ENCODE assay signal across 8 mouse cellular contexts in genomic region chr19:30549044-30549853, GRCm38 (mm10). TPM values are rescaled to one million over a fixed set of nuclear protein-coding genes. Genes with fewer than 3 reads are reported as not detected.
A peak's percentile ranks its signal among the peaks of the same experiment; 100 is the strongest.
DNase-seq lines count a peak whose midpoint lies in the region; ATAC-seq lines count a peak whose summit lies in the region.

TSS of gene Dkk1 (minus strand) at chr19:30549665.

- no peaks in the 10 kb centered on the region for H3K36me3 ChIP-seq in lung, embryonic 15.5 days
- H3K36me3 ChIP-seq in embryonic facial prominence, embryonic 13.5 days: no peaks in the 10 kb centered on the region
- H3K36me3 ChIP-seq in intestine, embryonic 14.5 days (ENCODE audit: control insufficient read depth, insufficient read depth, low read length): no peaks in the 10 kb centered on the region
- H3K36me3 ChIP-seq in liver, embryonic 13.5 days: no peaks in the 10 kb centered on the region
- no peaks in the 10 kb centered on the region for H3K36me3 ChIP-seq in neural tube, embryonic 15.5 days

- peak; percentile 84 for ATAC-seq in lung, embryonic 15.5 days (ENCODE audit: borderline replicate concordance, extremely low read depth, low FRiP score, low TSS enrichment)
- ATAC-seq in embryonic facial prominence, embryonic 13.5 days (ENCODE audit: insufficient number of reproducible peaks, insufficient read depth, low FRiP score, low TSS enrichment, low read depth): peak; percentile 60; the same call in 1 of the 2 replicates
- peak; percentile 69; the same call in 1 of the 2 replicates for ATAC-seq in intestine, embryonic 14.5 days (replicated peaks; ENCODE audit: low FRiP score, low TSS enrichment, low read depth)
- no peak for ATAC-seq in liver, embryonic 13.5 days (ENCODE audit: low read depth)
- peak; percentile 79 for ATAC-seq in neural tube, embryonic 15.5 days (ENCODE audit: low FRiP score)

- peaks cover 17% of the 10 kb centered on the region for H3K4me1 ChIP-seq in lung, embryonic 15.5 days
- H3K4me1 ChIP-seq in embryonic facial prominence, embryonic 13.5 days: peaks cover 33% of the 10 kb centered on the region
- H3K4me1 ChIP-seq in intestine, embryonic 14.5 days (replicated peaks; ENCODE audit: control insufficient read depth, insufficient read depth, low read length): peaks cover 15% of the 10 kb centered on the region
- H3K4me1 ChIP-seq in liver, embryonic 13.5 days (replicated peaks): no peaks in the 10 kb centered on the region
- peaks cover 25% of the 10 kb centered on the region for H3K4me1 ChIP-seq in neural tube, embryonic 15.5 days

- peak within 1 kb of the TSS; percentile 31 for H3K4me3 ChIP-seq in lung, embryonic 15.5 days
- peak within 1 kb of the TSS; percentile 52 for H3K4me3 ChIP-seq in embryonic facial prominence, embryonic 13.5 days
- H3K4me3 ChIP-seq in intestine, embryonic 14.5 days (ENCODE audit: low read depth, low read length): peak within 1 kb of the TSS; percentile 37
- H3K4me3 ChIP-seq in liver, embryonic 13.5 days (replicated peaks): peak within 1 kb of the TSS; percentile 37
- peak within 1 kb of the TSS; percentile 41 for H3K4me3 ChIP-seq in neural tube, embryonic 15.5 days (replicated peaks)

- no peak for DNase-seq in lung, adult 18-20 months
- DNase-seq in intestine, embryonic 14.5 days (ENCODE audit: low spot score): peak; percentile 77
- no peak for DNase-seq in liver, embryonic 13.5 days
- no peak for DNase-seq in cerebellum, adult 11 months
- DNase-seq in cerebellum, postnatal 25 days: no peak

- H3K9ac ChIP-seq in lung, embryonic 15.5 days: no peak within 1 kb of the TSS
- peak within 1 kb of the TSS; percentile 71 for H3K9ac ChIP-seq in embryonic facial prominence, embryonic 13.5 days
- no peak within 1 kb of the TSS for H3K9ac ChIP-seq in intestine, embryonic 14.5 days (ENCODE audit: low read length)
- H3K9ac ChIP-seq in liver, embryonic 13.5 days: no peak within 1 kb of the TSS
- peak within 1 kb of the TSS; percentile 11; the same call in 1 of the 2 replicates for H3K9ac ChIP-seq in neural tube, embryonic 15.5 days (replicated peaks)

- H3K4me2 ChIP-seq in lung, embryonic 15.5 days: peak within 1 kb of the TSS; percentile 63
- H3K4me2 ChIP-seq in embryonic facial prominence, embryonic 13.5 days: peak within 1 kb of the TSS; percentile 68
- peak within 1 kb of the TSS; percentile 56 for H3K4me2 ChIP-seq in intestine, embryonic 14.5 days (ENCODE audit: low read length)
- peak within 1 kb of the TSS; percentile 49 for H3K4me2 ChIP-seq in liver, embryonic 13.5 days
- H3K4me2 ChIP-seq in neural tube, embryonic 15.5 days: peak within 1 kb of the TSS; percentile 73

- WGBS in lung, embryonic 15.5 days: under 1% methylated on average over 26 of the region's 26 CpGs
- under 1% methylated on average over 26 of the region's 26 CpGs for WGBS in embryonic facial prominence, embryonic 13.5 days
- under 1% methylated on average over 26 of the region's 26 CpGs for WGBS in intestine, embryonic 14.5 days
- under 1% methylated on average over 26 of the region's 26 CpGs for WGBS in liver, embryonic 13.5 days (ENCODE audit: insufficient replicate concordance)
- WGBS in neural tube, embryonic 15.5 days: under 1% methylated on average over 26 of the region's 26 CpGs

- peaks cover 71% of the 10 kb centered on the region for H3K27me3 ChIP-seq in lung, embryonic 15.5 days
- peaks cover 69% of the 10 kb centered on the region for H3K27me3 ChIP-seq in embryonic facial prominence, embryonic 13.5 days
- peaks cover 71% of the 10 kb centered on the region for H3K27me3 ChIP-seq in intestine, embryonic 14.5 days (replicated peaks; ENCODE audit: control insufficient read depth, insufficient read depth, low read length)
- peaks cover 46% of the 10 kb centered on the region for H3K27me3 ChIP-seq in liver, embryonic 13.5 days
- H3K27me3 ChIP-seq in neural tube, embryonic 15.5 days (replicated peaks): peaks cover 61% of the 10 kb centered on the region

- no peaks in the 10 kb centered on the region for H3K9me3 ChIP-seq in lung, embryonic 15.5 days
- no peaks in the 10 kb centered on the region for H3K9me3 ChIP-seq in embryonic facial prominence, embryonic 13.5 days
- H3K9me3 ChIP-seq in intestine, embryonic 14.5 days (ENCODE audit: control insufficient read depth, low read length): no peaks in the 10 kb centered on the region
- no peaks in the 10 kb centered on the region for H3K9me3 ChIP-seq in liver, embryonic 13.5 days (replicated peaks)
- H3K9me3 ChIP-seq in neural tube, embryonic 15.5 days (replicated peaks): no peaks in the 10 kb centered on the region

- H3K27ac ChIP-seq in lung, embryonic 15.5 days: no peak within 1 kb of the TSS
- H3K27ac ChIP-seq in embryonic facial prominence, embryonic 13.5 days: peak within 1 kb of the TSS; percentile 62
- H3K27ac ChIP-seq in intestine, embryonic 14.5 days (ENCODE audit: low read depth): no peak within 1 kb of the TSS
- no peak within 1 kb of the TSS for H3K27ac ChIP-seq in liver, embryonic 13.5 days
- H3K27ac ChIP-seq in neural tube, embryonic 15.5 days (replicated peaks): no peak within 1 kb of the TSS

RNA-seq across cellular contexts. Expression of gene Dkk1, which starts in this region (rescaled TPM):
- 0.39 and 0.42 TPM in 2 replicates for polyA plus RNA-seq in lung, embryonic 15.5 days (2015; fragmentation: Nextera tagmentation; extraction: Ambion mirVana)
- polyA plus RNA-seq in embryonic facial prominence, embryonic 13.5 days (2015; fragmentation: Nextera tagmentation; extraction: Ambion mirVana): 37.7 and 40.2 TPM in 2 replicates
- polyA plus RNA-seq in intestine, embryonic 14.5 days (2014; fragmentation: Nextera tagmentation; extraction: Ambion mirVana): 0.42 and 0.61 TPM in 2 replicates
- 1.3 and 1.7 TPM in 2 replicates for polyA plus RNA-seq in liver, embryonic 13.5 days (2015; fragmentation: Nextera tagmentation; extraction: Ambion mirVana)
- polyA plus RNA-seq in neural tube, embryonic 15.5 days (2015; fragmentation: Nextera tagmentation; extraction: Ambion mirVana): 1.0 and 1.1 TPM in 2 replicates

Comparison
In these comparisons a context has a peak if more than half of its experiments do, and no peak if none do; other contexts are left out.
1. RNA of gene Dkk1 (polyA plus RNA-seq): 37.7 to 40.2 TPM in embryonic facial prominence, embryonic 13.5 days; 1.3 to 1.7 TPM in liver, embryonic 13.5 days, 1.0 to 1.1 TPM in neural tube, embryonic 15.5 days, 0.42 to 0.61 TPM in intestine, embryonic 14.5 days and 0.39 to 0.42 TPM in lung, embryonic 15.5 days; every median in the first group is over 10 times any median in the second.
2. Peak in ATAC-seq, H3K4me3 ChIP-seq and H3K4me2 ChIP-seq in lung, embryonic 15.5 days; RNA of the gene not detected or under 1 TPM.
3. Peak in DNase-seq, ATAC-seq, H3K4me3 ChIP-seq and H3K4me2 ChIP-seq in intestine, embryonic 14.5 days; RNA of the gene not detected or under 1 TPM.
4. H3K9ac ChIP-seq: peak in embryonic facial prominence, embryonic 13.5 days (single experiment) and neural tube, embryonic 15.5 days (single experiment); none in lung, embryonic 15.5 days (single experiment), intestine, embryonic 14.5 days (single experiment) and liver, embryonic 13.5 days (single experiment).
5. Peak in every context shown above with its lines, with median percentiles within 50 percentile points of each other: H3K4me2 ChIP-seq and H3K4me3 ChIP-seq.